Mouse (Mus musculus) small intestine, adult 2 months (tissue): ENCODE data around the gene Ipo13. TPM values are rescaled to one million over a fixed set of nuclear protein-coding genes. Genes with fewer than 3 reads are reported as not detected.

Experiments used
- H3K27ac ChIP-seq: fragments of 200-500 bp; 2 replicates; pipeline ENCODE4 v1.5.1; 2012; ENCODE audit warnings: low read depth, low read length, control low read depth, inconsistent platforms; ENCODE audit not compliant: insufficient read depth
- H3K27me3 ChIP-seq: fragments of 200-500 bp; 2 replicates; pipeline ENCODE4 v1.6.1; 2012; ENCODE audit warnings: mild to moderate bottlenecking, moderate library complexity, low read length, inconsistent platforms; ENCODE audit not compliant: control insufficient read depth, insufficient read depth
- H3K36me3 ChIP-seq: fragments of 200-500 bp; 2 replicates; pipeline ENCODE4 v1.6.1; 2012; ENCODE audit warnings: mild to moderate bottlenecking, low read length, control low read depth, inconsistent platforms; ENCODE audit not compliant: control insufficient read depth, insufficient read depth
- H3K4me1 ChIP-seq: fragments of 200-500 bp; 2 replicates; pipeline ENCODE4 v1.6.1; 2012; ENCODE audit warnings: low read length, inconsistent platforms, mixed read lengths; ENCODE audit not compliant: control insufficient read depth, insufficient read depth, insufficient read length
- H3K4me3 ChIP-seq: fragments of 200-500 bp; 2 replicates; pipeline ENCODE4 v1.5.1; 2012; ENCODE audit warnings: low read depth, mild to moderate bottlenecking, control low read depth, inconsistent platforms, low read length, moderate library complexity
- CTCF ChIP-seq: fragments of 200-500 bp; IDR thresholded peaks from 2 replicates; pipeline ENCODE4 v1.5.1; 2012; ENCODE audit warnings: low read depth, mild to moderate bottlenecking, control low read depth, inconsistent platforms, low read length, moderate library complexity, mixed read lengths; ENCODE audit not compliant: insufficient replicate concordance, insufficient read length; ENCODE audit errors: extremely low read depth
- POLR2A ChIP-seq: fragments of 200-500 bp; IDR thresholded peaks from 2 replicates; pipeline ENCODE4 v1.6.1; 2012; ENCODE audit warnings: low read depth, mild to moderate bottlenecking, control low read depth, inconsistent platforms, low read length, moderate library complexity
- WGBS: fragments of 180-500 bp; shearing (Covaris S2); methylation state at CpG from one replicate; pipeline ENCODE4 v1.1.7; 2018; 5-methylcytosine and 5-hydroxymethylcytosine counted together
- polyA plus RNA-seq: library from polyadenylated mRNA; depleted of rRNA; stranded (reverse); fragments of >200 nt; gene quantifications from 2 replicates; pipeline ENCODE4 v1.2.3, GENCODE M21; 2012; rRNA removed

The Ipo13 gene
- polyA plus RNA-seq: 26.6 and 36.8 TPM in 2 replicates

- under 1% methylated on average over 61 of the region's 61 CpGs for WGBS
- H3K4me3 ChIP-seq: peak within 1 kb of the TSS; percentile 90
- H3K4me1 ChIP-seq: peaks cover 18% of the 10 kb centered on the region
- H3K27ac ChIP-seq: peak within 1 kb of the TSS; percentile 73
- TF ChIP-seq POLR2A: peak; percentile 37; the same call in 1 of the 2 replicates
- 0 out of 2 replicates have a peak, but pooled peaks have one; percentile 16 for TF ChIP-seq CTCF
- H3K27me3 ChIP-seq: no peaks in the 10 kb centered on the region
- peaks cover 3% of the 10 kb centered on the region; the same call in 1 of the 2 replicates for H3K36me3 ChIP-seq
Measured at GRCm38 (mm10) chr4:117914591-117915442, at the start of gene Ipo13. Ipo13 (minus strand) TSS chr4:117914999.

GRCm38 (mm10) chr4:117957492-117957891 is 42.7 kb upstream of the Ipo13 start:
- TF ChIP-seq POLR2A (no peak), CTCF (no peak)
- H3K36me3 ChIP-seq: no peaks in the 10 kb centered on the region; the same call in 1 of the 2 replicates

GRCm38 (mm10) chr4:117947493-117947892 is 32.7 kb upstream of the Ipo13 start:
- 0 out of 2 replicates have a peak, but pooled peaks cover 2% of the 10 kb centered on the region for H3K4me1 ChIP-seq
- 87% methylated on average over 7 of the region's 7 CpGs for WGBS
- no peaks in the 10 kb centered on the region for H3K36me3 ChIP-seq
- H3K27ac ChIP-seq: no peak overlapping the region
- TF ChIP-seq CTCF (no peak), POLR2A (no peak)
- no peak overlapping the region for H3K4me3 ChIP-seq
- H3K27me3 ChIP-seq: no peaks in the 10 kb centered on the region

More at GRCm38 (mm10) chr4:117957492-117957891, 42.7 kb upstream of the Ipo13 start:
- Histone ChIP-seq H3K27ac (no peak overlapping the region), H3K4me3 (no peak overlapping the region), H3K4me1 (no peaks in the 10 kb centered on the region), H3K27me3 (no peaks in the 10 kb centered on the region)
- 79% methylated on average over 4 of the region's 4 CpGs for WGBS

GRCm38 (mm10) chr4:117946639-117947305 is 32.0 kb upstream of the Ipo13 start:
- Histone ChIP-seq H3K36me3 (no peaks in the 10 kb centered on the region), H3K4me3 (no peak overlapping the region), H3K27ac (no peak overlapping the region), H3K27me3 (no peaks in the 10 kb centered on the region), H3K4me1 (0 out of 2 replicates have a peak, but pooled peaks cover 2% of the 10 kb centered on the region)
- no peak for TF ChIP-seq POLR2A
- no peak for TF ChIP-seq CTCF
- WGBS: 63% methylated on average over 11 of the region's 11 CpGs

- Histone ChIP-seq H3K27me3 (no peaks in the 10 kb centered on the region), H3K4me1 (0 out of 2 replicates have a peak, but pooled peaks cover 2% of the 10 kb centered on the region), H3K4me3 (no peak overlapping the region), H3K27ac (no peak overlapping the region), H3K36me3 (no peaks in the 10 kb centered on the region; the same call in 1 of the 2 replicates)
- 82% methylated on average over 5 of the region's 5 CpGs for WGBS
- no peak for TF ChIP-seq CTCF
- no peak for TF ChIP-seq POLR2A
Measured at GRCm38 (mm10) chr4:117943317-117943716, 28.5 kb upstream of the Ipo13 start.

GRCm38 (mm10) chr4:117936964-117937363 is 22.2 kb upstream of the Ipo13 start:
- TF ChIP-seq POLR2A (no peak), CTCF (no peak)
- H3K4me3 ChIP-seq: no peak overlapping the region
- peaks cover 3% of the 10 kb centered on the region; the same call in 1 of the 2 replicates for H3K4me1 ChIP-seq
- no peaks in the 10 kb centered on the region for H3K27me3 ChIP-seq
- WGBS: 84% methylated on average over 5 of the region's 5 CpGs
- no peaks in the 10 kb centered on the region; the same call in 1 of the 2 replicates for H3K36me3 ChIP-seq
- no peak overlapping the region for H3K27ac ChIP-seq
